Mouse (Mus musculus): Measurements from ENCODE around the gene Cr1l. TPM values are rescaled to one million over a fixed set of nuclear protein-coding genes. Genes with fewer than 3 reads are reported as not detected.

Cr1l gene
- polyA plus RNA-seq, 1 experiment from 2014 or later: 42.9 TPM

- Histone ChIP-seq H3K9me3 (no peaks in the 10 kb centered on the region), H3K4me3 (peak overlapping the region; percentile 54), H3K4me1 (replicated peaks) (peaks cover 12% of the 10 kb centered on the region), H3K27ac (peak overlapping the region; percentile 80), H3K36me3 (peaks cover 5% of the 10 kb centered on the region), H3K27me3 (ENCODE audit: insufficient read depth, poor library complexity, severe bottlenecking) (no peaks in the 10 kb centered on the region)
- whole genome bisulfite sequencing: 24% methylated on average over 11 of the region's 11 CpGs
- no peak for DNase-seq (ENCODE audit: low spot score)
These were observed 39.6 kb downstream of the Cr1l start for GRCm38 (mm10) chr1:195091699-195092219.

GRCm38 (mm10) chr1:195082142-195082541 lies 49.2 kb downstream of the Cr1l start:
- DNase-seq (ENCODE audit: low spot score): no peak
- no peak overlapping the region for H3K4me3 ChIP-seq

More at GRCm38 (mm10) chr1:195082142-195082541, 49.2 kb downstream of the Cr1l start:
- H3K4me1 ChIP-seq (replicated peaks): no peaks in the 10 kb centered on the region
- no peaks in the 10 kb centered on the region for H3K9me3 ChIP-seq
- H3K27ac ChIP-seq: no peak overlapping the region
- no peaks in the 10 kb centered on the region for H3K27me3 ChIP-seq (ENCODE audit: insufficient read depth, poor library complexity, severe bottlenecking)
- no peaks in the 10 kb centered on the region for H3K36me3 ChIP-seq

Other genes starting within 250 kb of the Cr1l start
- 53.7 and 58.8 TPM in 2 replicates for gene Cd34, start 192.8 kb downstream of the Cr1l start, polyA plus RNA-seq (2016; fragmentation: Nextera tagmentation; extraction: Ambion mirVana)
- gene Cd46, start 39.3 kb downstream of the Cr1l start, polyA plus RNA-seq (2016; fragmentation: Nextera tagmentation; extraction: Ambion mirVana): 0.55 and 0.62 TPM in 2 replicates
- gene Cr2, start 45.1 kb upstream of the Cr1l start, polyA plus RNA-seq (2016; fragmentation: Nextera tagmentation; extraction: Ambion mirVana): 0.16 and 0.77 TPM in 2 replicates

Data from hindbrain, embryonic 10.5 days (tissue).